Mouse (Mus musculus) ES-E14 (cell line): ENCODE measurements at regions not wholly inside any gene's neighbourhood (a gene's known extent, or its start where the extent isn't known, plus 50 kb on each side); places are given as distances from the start of the nearest gene placed in this dataset.

Experiments used
- DNase-seq: peaks from one replicate; pipeline ENCODE4 v3.0.0-alpha.2; 2013; ENCODE audit warnings: low read depth, low spot score
- H3K27ac ChIP-seq: 2 replicates; pipeline ENCODE4 v1.5.1; 2012; ENCODE audit warnings: low read depth, mild to moderate bottlenecking, low read length, moderate library complexity, mixed read lengths; ENCODE audit not compliant: poor library complexity, insufficient read depth, severe bottlenecking
- H3K36me3 ChIP-seq: 2 replicates; pipeline ENCODE4 v1.6.1; 2012; ENCODE audit warnings: mild to moderate bottlenecking, low read length, moderate library complexity, mixed read lengths; ENCODE audit not compliant: control insufficient read depth, poor library complexity, insufficient read depth, severe bottlenecking
- H3K4me1 ChIP-seq, 2 experiments: fragments of 150-350 bp in 1 of 2; sonication (generic) in 1 of 2; 2 replicates each; pipeline ENCODE4 v1.6.1; 2012; ENCODE audit warnings: low read length in 2 of 2, mild to moderate bottlenecking in 1 of 2, mixed read lengths in 1 of 2; ENCODE audit not compliant: control insufficient read depth in 2 of 2, insufficient read depth in 2 of 2, poor library complexity in 1 of 2
- H3K4me3 ChIP-seq, 2 experiments: fragments of 150-350 bp in 1 of 2; sonication (generic) in 1 of 2; 2 replicates each; pipeline ENCODE4 v1.5.1; 2012; ENCODE audit warnings: low read length in 2 of 2, low read depth in 1 of 2, mild to moderate bottlenecking in 1 of 2, mixed read lengths in 1 of 2; ENCODE audit not compliant: insufficient read depth in 1 of 2, poor library complexity in 1 of 2, severe bottlenecking in 1 of 2
- H3K9ac ChIP-seq: 2 replicates; pipeline ENCODE4 v1.6.1; 2012; ENCODE audit warnings: low read depth, mild to moderate bottlenecking, low read length, mixed read lengths; ENCODE audit not compliant: poor library complexity, insufficient read depth, severe bottlenecking
- H3K9me3 ChIP-seq: fragments of 150-350 bp; sonication (generic); 2 replicates; pipeline ENCODE4 v1.6.1; 2012; ENCODE audit warnings: low read depth, mild to moderate bottlenecking, low read length; ENCODE audit not compliant: control insufficient read depth, insufficient read depth
- CHD2 ChIP-seq: IDR thresholded peaks from 2 replicates; pipeline ENCODE4 v1.6.1; 2014; ENCODE audit warnings: mild to moderate bottlenecking, low read depth, low read length, inconsistent platforms
- HCFC1 ChIP-seq: IDR thresholded peaks from 2 replicates; pipeline ENCODE4 v1.6.1; 2012; ENCODE audit warnings: low read length, inconsistent platforms, borderline replicate concordance; ENCODE audit not compliant: insufficient read depth
- MAFK ChIP-seq: IDR thresholded peaks from 2 replicates; pipeline ENCODE4 v1.6.1; 2014; ENCODE audit warnings: mild to moderate bottlenecking, low read depth, low read length, inconsistent platforms; ENCODE audit not compliant: insufficient read depth
- ZC3H11A ChIP-seq: IDR thresholded peaks from 2 replicates; pipeline ENCODE4 v1.6.1; 2012; ENCODE audit warnings: low read depth, mild to moderate bottlenecking, inconsistent platforms, low read length, borderline replicate concordance
- ZNF384 ChIP-seq: IDR thresholded peaks from 2 replicates; pipeline ENCODE4 v1.6.1; 2012; ENCODE audit warnings: low read depth, low read length, inconsistent platforms
- in situ Hi-C, 2 experiments: fragments of 600-800 bp; cut with MboI; formaldehyde crosslinking; loops; one replicate each; pipeline ENCODE4 v1.15.1; 2025; ENCODE audit warnings: low sequenced_read_pairs in 2 of 2, inconsistent platforms in 1 of 2; ENCODE audit not compliant: unreplicated experiment in 2 of 2

- in situ Hi-C loops, result no loop called here
- Histone ChIP-seq H3K27ac (no peak overlapping the region), H3K9ac (no peak overlapping the region), H3K4me3 (no peak overlapping the region), H3K36me3 (no peaks in the 10 kb centered on the region), H3K4me1 (no peaks in the 10 kb centered on the region), H3K9me3 (no peaks in the 10 kb centered on the region)
- DNase-seq, result no peak
- no peak for TF ChIP-seq CHD2
- TF ChIP-seq ZC3H11A, result no peak
- TF ChIP-seq HCFC1, result no peak
- no peak for TF ChIP-seq ZNF384
- TF ChIP-seq MAFK, result no peak
Measured at GRCm38 (mm10) chr1:41165878-41166786, 360.7 kb downstream of the Tmem182 start.

GRCm38 (mm10) chr1:41166787-41167420 lies 361.5 kb downstream of the Tmem182 start:
- no peaks in the 10 kb centered on the region for H3K36me3 ChIP-seq
- H3K4me1 ChIP-seq, result no peaks in the 10 kb centered on the region
- DNase-seq, result no peak
- in situ Hi-C loops, result no loop called here
- H3K9me3 ChIP-seq, result no peaks in the 10 kb centered on the region
- H3K4me3 ChIP-seq, result no peak overlapping the region
- no peak overlapping the region for H3K9ac ChIP-seq
- no peak overlapping the region for H3K27ac ChIP-seq
- TF ChIP-seq MAFK, result no peak
- TF ChIP-seq ZC3H11A, result no peak
- no peak for TF ChIP-seq CHD2
- TF ChIP-seq ZNF384, result no peak
- no peak for TF ChIP-seq HCFC1

GRCm38 (mm10) chr1:41186991-41187390 lies 381.6 kb downstream of the Tmem182 start:
- H3K9me3 ChIP-seq, result no peaks in the 10 kb centered on the region
- no peak for DNase-seq
- no peaks in the 10 kb centered on the region for H3K36me3 ChIP-seq
- H3K4me3 ChIP-seq, result no peak overlapping the region
- in situ Hi-C loops, result no loop called here
- no peaks in the 10 kb centered on the region for H3K4me1 ChIP-seq
- no peak overlapping the region for H3K9ac ChIP-seq
- H3K27ac ChIP-seq, result no peak overlapping the region
- TF ChIP-seq CHD2 (no peak), ZC3H11A (no peak), ZNF384 (no peak), MAFK (no peak), HCFC1 (no peak)

- Histone ChIP-seq H3K9ac (no peak overlapping the region), H3K36me3 (no peaks in the 10 kb centered on the region), H3K4me1 (no peaks in the 10 kb centered on the region), H3K27ac (no peak overlapping the region), H3K9me3 (no peaks in the 10 kb centered on the region), H3K4me3 (no peak overlapping the region)
- in situ Hi-C loops, result no loop called here
- TF ChIP-seq MAFK (no peak), ZNF384 (no peak), ZC3H11A (no peak), CHD2 (no peak), HCFC1 (no peak)
- no peak for DNase-seq
Measured at GRCm38 (mm10) chr1:41212876-41213275, 407.5 kb downstream of the Tmem182 start.
